Mouse (Mus musculus): ENCODE measurements at regions not wholly inside any gene's neighbourhood (a gene's known extent, or its start where the extent isn't known, plus 50 kb on each side); places are given as distances from the start of the nearest gene placed in this dataset.
"Not testable (repeated sequence)": the region's sequence is repeated elsewhere in the genome, so short reads cannot be mapped to it uniquely, and the experiment has no call there.

GRCm38 (mm10) chr3:138609749-138610148, 83.8 kb downstream of the Eif4e start:
- DNase-seq (ENCODE audit: low spot score in 2 of 2) = no peak
- intact Hi-C loops (cut with DNase I) = no loop called here

- peak in 1 of 2 experiments; percentile 22 for DNase-seq (ENCODE audit: low spot score in 2 of 2)
- intact Hi-C loops (cut with DNase I) = no loop called here
Observed at GRCm38 (mm10) chr3:138612884-138613653, 87.1 kb downstream of the Eif4e start.

- intact Hi-C loops (cut with DNase I) = no loop called here
- DNase-seq (ENCODE audit: low spot score in 2 of 2) = no peak
Observed at GRCm38 (mm10) chr3:138613680-138614079, 87.7 kb downstream of the Eif4e start.

GRCm38 (mm10) chr3:138614899-138615298, 88.9 kb downstream of the Eif4e start:
- DNase-seq (ENCODE audit: low spot score in 2 of 2) = no peak
- intact Hi-C loops (cut with DNase I) = no loop called here

- DNase-seq (ENCODE audit: low spot score in 2 of 2) = no peak
- intact Hi-C loops (cut with DNase I) = loop anchor here (10.0 kb wide), 1 partner anchor 285 kb away; no protein-coding TSS in a partner anchor
Observed at GRCm38 (mm10) chr3:138620263-138620662, 94.3 kb downstream of the Eif4e start.

GRCm38 (mm10) chr3:138624128-138624527, 98.1 kb downstream of the Eif4e start:
- intact Hi-C loops (cut with DNase I) = loop anchor here (10.0 kb wide), 1 partner anchor 281 kb away; no protein-coding TSS in a partner anchor
- DNase-seq (ENCODE audit: low spot score in 2 of 2) = no peak

- intact Hi-C loops (cut with DNase I) = loop anchor here (10.0 kb wide), 1 partner anchor 279 kb away; no protein-coding TSS in a partner anchor
- peak; percentile 8 to 49 for DNase-seq (ENCODE audit: low spot score in 2 of 2)
Observed at GRCm38 (mm10) chr3:138626230-138626629, 100.3 kb downstream of the Eif4e start.

GRCm38 (mm10) chr3:138630231-138630630, 104.3 kb downstream of the Eif4e start:
- no peak for DNase-seq (ENCODE audit: low spot score in 2 of 2)
- intact Hi-C loops (cut with DNase I) = no loop called here

- intact Hi-C loops (cut with DNase I) = no loop called here
- no peak for DNase-seq (ENCODE audit: low spot score in 2 of 2)
Observed at GRCm38 (mm10) chr3:138632086-138632485, 106.1 kb downstream of the Eif4e start.

- no peak for DNase-seq (ENCODE audit: low spot score in 2 of 2)
- intact Hi-C loops (cut with DNase I) = loop anchor here (5.0 to 10.0 kb wide), 2 partner anchors 265 to 553 kb away; no protein-coding TSS in a partner anchor
Observed at GRCm38 (mm10) chr3:138642026-138642425, 100.0 kb upstream of the Tspan5 start.

GRCm38 (mm10) chr3:138643951-138644285, 98.1 kb upstream of the Tspan5 start:
- DNase-seq (ENCODE audit: low spot score in 2 of 2) = no peak
- intact Hi-C loops (cut with DNase I) = loop anchor here (5.0 to 10.0 kb wide), 2 partner anchors 263 to 551 kb away; no protein-coding TSS in a partner anchor

- DNase-seq (ENCODE audit: low spot score in 2 of 2) = peak in 1 of 2 experiments; percentile 15
Observed at GRCm38 (mm10) chr3:138644286-138644951, 97.6 kb upstream of the Tspan5 start.

GRCm38 (mm10) chr3:138645320-138645719, 96.7 kb upstream of the Tspan5 start:
- intact Hi-C loops (cut with DNase I) = loop anchor here (10.0 kb wide), 1 partner anchor 549 kb away; no protein-coding TSS in a partner anchor
- peak; percentile 38 to 44 for DNase-seq (ENCODE audit: low spot score in 2 of 2)

More at GRCm38 (mm10) chr3:138644286-138644951, 97.6 kb upstream of the Tspan5 start:
- intact Hi-C loops (cut with DNase I) = loop anchor here (5.0 to 10.0 kb wide), 2 partner anchors 263 to 550 kb away; no protein-coding TSS in a partner anchor

GRCm38 (mm10) chr3:138649699-138650098, 92.3 kb upstream of the Tspan5 start:
- no peak for DNase-seq (ENCODE audit: low spot score in 2 of 2)
- intact Hi-C loops (cut with DNase I) = loop anchor here (10.0 kb wide), 1 partner anchor 545 kb away; no protein-coding TSS in a partner anchor

GRCm38 (mm10) chr3:138650671-138651070, 91.3 kb upstream of the Tspan5 start:
- not testable (repeated sequence) for DNase-seq (ENCODE audit: low spot score in 2 of 2)

GRCm38 (mm10) chr3:138651361-138652205, 90.4 kb upstream of the Tspan5 start:
- intact Hi-C loops (cut with DNase I) = no loop called here
- no peak for DNase-seq (ENCODE audit: low spot score in 2 of 2)

More at GRCm38 (mm10) chr3:138650671-138651070, 91.3 kb upstream of the Tspan5 start:
- intact Hi-C loops (cut with DNase I) = not testable (repeated sequence)

- intact Hi-C loops (cut with DNase I) = no loop called here
- no peak for DNase-seq (ENCODE audit: low spot score in 2 of 2)
Observed at GRCm38 (mm10) chr3:138652206-138652605, 89.8 kb upstream of the Tspan5 start.

GRCm38 (mm10) chr3:138652685-138653084, 89.3 kb upstream of the Tspan5 start:
- intact Hi-C loops (cut with DNase I) = no loop called here
- no peak for DNase-seq (ENCODE audit: low spot score in 2 of 2)

- no peak for DNase-seq (ENCODE audit: low spot score in 2 of 2)
- intact Hi-C loops (cut with DNase I) = no loop called here
Observed at GRCm38 (mm10) chr3:138653549-138654246, 88.3 kb upstream of the Tspan5 start.
